Mouse (Mus musculus) ES-E14 (cell line): ENCODE data around the gene Rufy1.

ENCODE experiments used
- CHD2 ChIP-seq: IDR thresholded peaks from 2 replicates; pipeline ENCODE4 v1.6.1; 2014; ENCODE audit warnings: mild to moderate bottlenecking, low read depth, low read length, inconsistent platforms
- HCFC1 ChIP-seq: IDR thresholded peaks from 2 replicates; pipeline ENCODE4 v1.6.1; 2012; ENCODE audit warnings: low read length, inconsistent platforms, borderline replicate concordance; ENCODE audit not compliant: insufficient read depth
- MAFK ChIP-seq: IDR thresholded peaks from 2 replicates; pipeline ENCODE4 v1.6.1; 2014; ENCODE audit warnings: mild to moderate bottlenecking, low read depth, low read length, inconsistent platforms; ENCODE audit not compliant: insufficient read depth
- ZC3H11A ChIP-seq: IDR thresholded peaks from 2 replicates; pipeline ENCODE4 v1.6.1; 2012; ENCODE audit warnings: low read depth, mild to moderate bottlenecking, inconsistent platforms, low read length, borderline replicate concordance
- ZNF384 ChIP-seq: IDR thresholded peaks from 2 replicates; pipeline ENCODE4 v1.6.1; 2012; ENCODE audit warnings: low read depth, low read length, inconsistent platforms

DNA sequence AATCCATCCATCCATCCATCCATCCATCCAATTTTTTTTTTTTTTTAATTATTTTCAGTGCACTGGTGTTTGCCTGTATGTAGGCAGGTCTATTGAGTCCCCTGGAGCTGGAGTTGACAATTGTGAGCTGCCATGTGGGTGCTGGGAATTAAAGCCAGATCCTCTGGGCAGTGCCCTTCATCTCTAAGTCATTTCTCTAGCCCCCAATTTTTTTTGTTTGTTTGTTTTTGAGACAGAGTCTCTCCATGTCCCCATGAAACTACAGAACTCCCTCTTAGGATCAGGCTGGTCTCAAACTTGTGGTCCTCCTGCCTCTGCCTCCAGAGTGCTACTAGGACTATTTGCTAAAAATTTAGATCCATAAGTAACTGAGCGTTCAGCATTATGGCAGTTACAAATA is 59.0 kb downstream of the Rufy1 start:
- no peak for TF ChIP-seq HCFC1
- TF ChIP-seq ZC3H11A: no peak
- TF ChIP-seq CHD2: no peak
- no peak for TF ChIP-seq MAFK
- TF ChIP-seq ZNF384: no peak
